18 mouse cellular contexts compared by ENCODE assay signal in the genomic region with DNA sequence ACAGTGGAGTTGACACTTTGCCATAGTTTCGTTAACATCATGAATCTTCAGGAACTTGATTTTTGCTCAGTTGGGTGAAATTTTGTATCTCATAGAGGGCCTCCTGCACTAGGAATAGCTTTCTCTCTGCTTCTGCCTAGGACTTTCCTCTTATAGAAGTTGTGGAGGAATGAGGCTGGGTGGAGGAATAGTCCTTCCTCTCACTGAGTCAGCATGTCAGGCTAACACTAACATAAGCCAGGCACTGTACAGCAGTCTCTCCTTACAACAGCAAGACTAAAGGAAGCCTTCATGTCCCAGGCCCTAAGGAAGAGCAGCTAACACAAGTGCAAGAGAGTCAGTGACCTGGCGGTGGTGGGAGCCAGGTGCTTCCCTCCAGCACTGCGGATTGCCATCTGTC. TPM values are rescaled to one million over a fixed set of nuclear protein-coding genes. Genes with fewer than 3 reads are reported as not detected.
DNase-seq lines count a peak whose midpoint lies in the region; ATAC-seq and TF ChIP-seq lines count a peak whose summit lies in the region.
"Had no signal": no experiment of that assay in that cellular context is flagged by ENCODE, and none has a peak within 500 bp of the region (broad histone marks: within the 10 kb centered on the region; RNA-seq: fewer than 3 reads in every experiment).

No protein-coding gene starts in this region.

- no peak overlapping the region for H3ac ChIP-seq in myocyte (ENCODE audit: control insufficient read depth, insufficient read length)

- DNase-seq in cerebellum, postnatal 25 days = peak; percentile 25 to 39
- DNase-seq in heart, adult 18-20 months = no peak
- no peak for DNase-seq in neural tube, embryonic 10.5 days (ENCODE audit: extremely low spot score, low spot score)
- DNase-seq: cerebellum, adult 9-11 months; gastrocnemius, adult 2 months; gastrocnemius, postnatal 25 days had no signal

- H3K4me3 ChIP-seq in heart, embryonic 13.5 days = no peak overlapping the region
- no peak overlapping the region for H3K4me3 ChIP-seq in neural tube, embryonic 15.5 days (replicated peaks)
- H3K4me3 ChIP-seq in myocyte = no peak overlapping the region
- H3K4me3 ChIP-seq: embryonic facial prominence, embryonic 13.5 days; forebrain, embryonic 12.5 days; gastrocnemius, adult 2 months; heart, embryonic 10.5 days; hindbrain, embryonic 10.5 days had no signal

- no peaks in the 10 kb centered on the region for H3K27me3 ChIP-seq in heart, embryonic 13.5 days (replicated peaks)
- no peaks in the 10 kb centered on the region for H3K27me3 ChIP-seq in neural tube, embryonic 15.5 days (replicated peaks)
- H3K27me3 ChIP-seq in myocyte (ENCODE audit: control insufficient read depth, insufficient read depth, insufficient read length) = no peaks in the 10 kb centered on the region
- H3K27me3 ChIP-seq: embryonic facial prominence, embryonic 13.5 days; forebrain, embryonic 12.5 days had no signal

- no peaks in the 10 kb centered on the region for H3K36me3 ChIP-seq in heart, embryonic 13.5 days
- no peaks in the 10 kb centered on the region for H3K36me3 ChIP-seq in neural tube, embryonic 15.5 days
- H3K36me3 ChIP-seq in myocyte (ENCODE audit: control insufficient read depth, insufficient read depth) = no peaks in the 10 kb centered on the region
- H3K36me3 ChIP-seq: embryonic facial prominence, embryonic 13.5 days; forebrain, embryonic 12.5 days; heart, embryonic 10.5 days; hindbrain, embryonic 10.5 days had no signal

- 0 out of 2 replicates have a peak overlapping the region, but pooled peaks have one; percentile 13 for H3K9ac ChIP-seq in heart, embryonic 13.5 days
- H3K9ac ChIP-seq in neural tube, embryonic 15.5 days (replicated peaks) = no peak overlapping the region
- H3K9ac ChIP-seq: embryonic facial prominence, embryonic 13.5 days; forebrain, embryonic 12.5 days; hindbrain, embryonic 14.5 days had no signal

- no peaks in the 10 kb centered on the region for H3K9me3 ChIP-seq in heart, embryonic 13.5 days
- no peaks in the 10 kb centered on the region for H3K9me3 ChIP-seq in neural tube, embryonic 15.5 days (replicated peaks)
- H3K9me3 ChIP-seq: embryonic facial prominence, embryonic 13.5 days; forebrain, embryonic 12.5 days; heart, embryonic 10.5 days; hindbrain, embryonic 10.5 days had no signal

- H3K27ac ChIP-seq in heart, embryonic 13.5 days (replicated peaks) = no peak overlapping the region
- H3K27ac ChIP-seq in neural tube, embryonic 15.5 days (replicated peaks) = no peak overlapping the region
- H3K27ac ChIP-seq: embryonic facial prominence, embryonic 13.5 days; forebrain, embryonic 12.5 days; gastrocnemius, adult 2 months; hindbrain, embryonic 10.5 days; hindbrain, embryonic 14.5 days had no signal

- 69% methylated on average over 3 of the region's 3 CpGs for WGBS in heart, embryonic 13.5 days
- WGBS in neural tube, embryonic 15.5 days = 86% methylated on average over 3 of the region's 3 CpGs

- peaks cover 15% of the 10 kb centered on the region for H3K79me2 ChIP-seq in myocyte (ENCODE audit: control insufficient read depth, insufficient read depth)

- ATAC-seq in cerebellum, adult (ENCODE audit: insufficient number of reproducible peaks, low FRiP score, low TSS enrichment) = no peak
- ATAC-seq in heart, embryonic 13.5 days (ENCODE audit: extremely low read depth, insufficient number of reproducible peaks, low FRiP score, low TSS enrichment) = no peak
- ATAC-seq in neural tube, embryonic 15.5 days (ENCODE audit: low FRiP score) = 0 out of 2 replicates have a peak, but pooled peaks have one; percentile 32
- no peak for ATAC-seq in inflammation-experienced regulatory T-cells, adult 6 months
- ATAC-seq: forebrain, embryonic 16.5 days had no signal

- no peak overlapping the region for H3K4me2 ChIP-seq in heart, embryonic 13.5 days
- H3K4me2 ChIP-seq in neural tube, embryonic 15.5 days = no peak overlapping the region
- peak overlapping the region; percentile 68 for H3K4me2 ChIP-seq in myocyte (ENCODE audit: low read depth)
- H3K4me2 ChIP-seq: embryonic facial prominence, embryonic 13.5 days; forebrain, embryonic 12.5 days; hindbrain, embryonic 14.5 days had no signal

- no peak for TF ChIP-seq POLR2A in myocyte (IDR thresholded peaks at IDR 0.05; ENCODE audit: insufficient read length, low read depth)

- peaks cover 71% of the 10 kb centered on the region for H3K4me1 ChIP-seq in heart, embryonic 13.5 days
- peaks cover 23% of the 10 kb centered on the region for H3K4me1 ChIP-seq in neural tube, embryonic 15.5 days

TF ChIP-seq in myocyte, 11 proteins besides CTCF, POLR2A, EP300 and RAD21:
- no peak for TF ChIP-seq MYOG (IDR thresholded peaks at IDR 0.05; ENCODE audit: control insufficient read depth in 1 of 3, insufficient read depth in 1 of 3, insufficient read length in 2 of 3, low read depth in 2 of 3)
- TF ChIP-seq USF1 (IDR thresholded peaks at IDR 0.05; ENCODE audit: low read depth) = no peak
- TF ChIP-seq MYOD1 (IDR thresholded peaks at IDR 0.05; ENCODE audit: control insufficient read depth in 1 of 3, insufficient read length in 2 of 3, low read depth in 2 of 3) = no peak
- no peak for TF ChIP-seq POLR2AphosphoS2 (IDR thresholded peaks at IDR 0.05; ENCODE audit: insufficient read length, low read depth)
- TF ChIP-seq MAX (IDR thresholded peaks at IDR 0.05; ENCODE audit: low read depth) = no peak
- no peak for TF ChIP-seq SRF (IDR thresholded peaks at IDR 0.05; ENCODE audit: control insufficient read depth, insufficient read length, low read depth)
- TF ChIP-seq E2F4 (IDR thresholded peaks at IDR 0.05; ENCODE audit: insufficient read depth) = no peak
- no peak for TF ChIP-seq TCF12 (IDR thresholded peaks at IDR 0.05; ENCODE audit: insufficient read depth, poor library complexity, severe bottlenecking)

RNA-seq across cellular contexts. Expression of gene Fam171a1, which starts 43.0 kb away (rescaled TPM):
- polyA plus RNA-seq in heart, embryonic 13.5 days (2015; fragmentation: Nextera tagmentation; extraction: Ambion mirVana) = 23.5 and 23.7 TPM in 2 replicates
- 10 to 100 TPM; 12.0 to 13.2 TPM for total RNA-seq in heart, adult 18-20 months (2021)
- 48.3 and 49.9 TPM in 2 replicates for polyA plus RNA-seq in neural tube, embryonic 15.5 days (2015; fragmentation: Nextera tagmentation; extraction: Ambion mirVana)
- polyA plus RNA-seq in myocyte (2012; fragmentation: generic; extraction: Trizol) = 13.5 TPM
- not detected for polyA plus RNA-seq in inflammation-experienced regulatory T-cells, adult 6 months (2017; shearing (Covaris generic))
- total RNA-seq: MEL had no signal

Comparison
In these comparisons a context has a peak if more than half of its experiments do, and no peak if none do; other contexts are left out.
1. DNase-seq: peak in cerebellum, postnatal 25 days (2 of 2); none in heart, adult 18-20 months (0 of 2) and neural tube, embryonic 10.5 days (single experiment).
2. RNA of gene Fam171a1, which starts 43.0 kb away (polyA plus RNA-seq): 48.3 to 49.9 TPM in neural tube, embryonic 15.5 days, 23.5 to 23.7 TPM in heart, embryonic 13.5 days and 13.5 TPM in myocyte (single experiment); not detected in inflammation-experienced regulatory T-cells, adult 6 months; every median in the first group is over 10 times any median in the second.